Mouse (Mus musculus) erythroblast, embryonic 14.5 days (primary cell): ENCODE results near the gene Capn5. TPM values are rescaled to one million over a fixed set of nuclear protein-coding genes. Genes with fewer than 3 reads are reported as not detected.

Experiments
- H3K27me3 ChIP-seq: 2 replicates; pipeline ENCODE4 v1.6.1; 2012; ENCODE audit warnings: inconsistent platforms; ENCODE audit not compliant: control insufficient read depth
- H3K36me3 ChIP-seq: 2 replicates; pipeline ENCODE4 v1.6.1; 2012; ENCODE audit warnings: mild to moderate bottlenecking, inconsistent platforms; ENCODE audit not compliant: control insufficient read depth
- H3K4me1 ChIP-seq: 2 replicates; pipeline ENCODE4 v1.6.1; 2012; ENCODE audit warnings: inconsistent platforms; ENCODE audit not compliant: control insufficient read depth
- H3K4me3 ChIP-seq: replicated peaks from 2 replicates; pipeline ENCODE3; 2012; ENCODE audit warnings: moderate library complexity, mild to moderate bottlenecking, inconsistent platforms
- H3K9me3 ChIP-seq: 2 replicates; pipeline ENCODE4 v1.6.1; 2012; ENCODE audit warnings: low read length, inconsistent platforms, mixed read lengths; ENCODE audit not compliant: control insufficient read depth
- GATA1 ChIP-seq: IDR thresholded peaks from 2 replicates; pipeline ENCODE4 v1.6.1; 2012; ENCODE audit warnings: low read length, inconsistent platforms, mixed read lengths
- TAL1 ChIP-seq: IDR thresholded peaks from 3 replicates; pipeline ENCODE4 v1.6.1; 2012; ENCODE audit warnings: low read length, inconsistent platforms, mixed read lengths
- polyA plus RNA-seq: library from polyadenylated mRNA; stranded (reverse); fragments of >175 nt; gene quantifications from 2 replicates; pipeline ENCODE4 v1.2.3, GENCODE M21; 2012

The Capn5 gene
- polyA plus RNA-seq, 1 experiment, result 6.8 TPM

- TF ChIP-seq GATA1 (no peak), TAL1 (no peak)
- no peak overlapping the region for H3K4me3 ChIP-seq
- no peaks in the 10 kb centered on the region for H3K27me3 ChIP-seq
Measured at GRCm38 (mm10) chr7:98082376-98082775, 95.7 kb downstream of the Capn5 start.

DNA sequence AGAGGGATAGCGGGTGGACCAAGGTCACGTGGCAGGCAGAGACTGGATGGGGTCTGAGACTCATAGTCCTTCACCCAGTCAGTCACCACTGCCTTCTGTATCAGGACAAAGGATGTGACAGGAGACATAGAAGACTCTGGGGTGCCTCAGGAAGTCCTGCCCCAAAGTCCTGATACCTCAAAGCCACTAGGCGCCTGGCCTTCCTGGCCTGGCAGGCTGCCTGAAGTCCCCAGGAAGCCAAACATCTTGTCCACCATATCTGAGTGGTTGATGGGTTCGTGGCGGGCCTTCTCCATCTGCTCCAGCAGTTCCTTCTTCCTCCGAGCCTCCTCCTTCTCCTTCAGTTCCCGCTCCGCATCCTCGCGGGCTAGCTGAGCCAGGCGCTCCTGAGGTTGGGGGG is 100.6 kb downstream of the Capn5 start:
- Histone ChIP-seq H3K9me3 (no peaks in the 10 kb centered on the region), H3K4me1 (no peaks in the 10 kb centered on the region), H3K36me3 (peaks cover 3% of the 10 kb centered on the region; the same call in 1 of the 2 replicates), H3K27me3 (no peaks in the 10 kb centered on the region), H3K4me3 (no peak overlapping the region)
- TF ChIP-seq GATA1 (no peak), TAL1 (no peak)

More at GRCm38 (mm10) chr7:98082376-98082775, 95.7 kb downstream of the Capn5 start:
- no peaks in the 10 kb centered on the region for H3K9me3 ChIP-seq
- peaks cover 3% of the 10 kb centered on the region; the same call in 1 of the 2 replicates for H3K36me3 ChIP-seq
- H3K4me1 ChIP-seq, result no peaks in the 10 kb centered on the region; the same call in 1 of the 2 replicates

DNA sequence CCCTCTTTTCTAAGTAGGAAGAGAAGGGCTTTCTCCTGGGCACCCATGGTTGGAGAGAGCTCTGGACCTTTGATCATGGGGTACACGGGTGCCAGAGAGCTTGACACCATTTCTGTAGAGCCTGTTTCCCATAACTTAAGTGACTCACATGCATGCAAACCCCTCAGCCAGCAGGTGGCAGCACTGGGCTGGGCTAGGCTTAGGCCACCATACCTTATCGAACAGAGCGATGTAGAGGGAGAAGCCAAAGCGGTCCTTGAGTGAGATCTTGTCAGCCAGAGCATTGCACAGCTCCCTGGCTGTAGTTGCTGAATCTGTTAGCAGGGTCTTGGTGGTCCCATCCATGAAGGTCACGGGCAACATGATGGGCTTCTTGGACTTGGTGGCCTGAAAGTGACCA is 106.5 kb downstream of the Capn5 start:
- peaks cover 3% of the 10 kb centered on the region; the same call in 1 of the 2 replicates for H3K36me3 ChIP-seq
- no peaks in the 10 kb centered on the region for H3K4me1 ChIP-seq
- no peaks in the 10 kb centered on the region for H3K9me3 ChIP-seq
- no peak overlapping the region for H3K4me3 ChIP-seq
- TF ChIP-seq TAL1 (no peak), GATA1 (no peak)
- no peaks in the 10 kb centered on the region for H3K27me3 ChIP-seq

Other genes starting within 250 kb of the Capn5 start
- gene Myo7a, start 58.8 kb downstream of the Capn5 start, polyA plus RNA-seq, result 0.01 and 0.11 TPM in 2 replicates
- gene Omp, start 32.8 kb downstream of the Capn5 start, polyA plus RNA-seq, result 0.37 and 0.42 TPM in 2 replicates
- 0.02 TPM in 1 of 2 replicates, not detected in the other for gene B3gnt6, start 21.2 kb upstream of the Capn5 start, polyA plus RNA-seq
- gene Acer3, start 142.9 kb upstream of the Capn5 start, polyA plus RNA-seq, result 0.07 and 0.15 TPM in 2 replicates
- gene Tsku, start 183.1 kb upstream of the Capn5 start, polyA plus RNA-seq, result 0.03 TPM in 1 of 2 replicates, not detected in the other